Mouse (Mus musculus): Measurements from ENCODE around the gene Klhl22.
"Not testable (repeated sequence)": the region's sequence is repeated elsewhere in the genome, so short reads cannot be mapped to it uniquely, and the experiment has no call there.

Klhl22 gene

DNA sequence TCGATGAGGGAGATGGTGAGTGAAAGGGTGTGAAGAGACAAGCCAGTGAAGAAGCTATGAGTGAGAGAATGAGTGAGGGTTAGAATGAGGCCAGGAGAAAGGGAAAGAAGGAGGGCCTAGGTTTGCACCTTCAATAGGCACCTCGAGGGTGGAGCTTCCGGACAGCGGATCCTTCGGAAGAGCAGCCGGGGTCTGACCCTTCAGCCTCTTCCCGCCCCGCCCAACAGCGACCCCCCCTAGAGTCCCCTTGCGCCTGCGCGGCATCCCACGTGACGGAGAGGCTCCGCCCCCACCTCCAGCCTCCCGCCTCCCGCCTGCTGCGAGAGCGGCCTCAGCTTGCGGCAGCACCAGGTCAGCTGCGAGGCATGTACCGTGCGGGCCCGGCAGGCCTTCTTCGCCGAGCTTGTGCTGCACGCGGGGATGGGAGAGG lies at the start of gene Klhl22:
TSS of gene Klhl22 (plus strand) at position 275 of the 430 bp plus-strand sequence.
- peak; percentile 97 for DNase-seq

DNA sequence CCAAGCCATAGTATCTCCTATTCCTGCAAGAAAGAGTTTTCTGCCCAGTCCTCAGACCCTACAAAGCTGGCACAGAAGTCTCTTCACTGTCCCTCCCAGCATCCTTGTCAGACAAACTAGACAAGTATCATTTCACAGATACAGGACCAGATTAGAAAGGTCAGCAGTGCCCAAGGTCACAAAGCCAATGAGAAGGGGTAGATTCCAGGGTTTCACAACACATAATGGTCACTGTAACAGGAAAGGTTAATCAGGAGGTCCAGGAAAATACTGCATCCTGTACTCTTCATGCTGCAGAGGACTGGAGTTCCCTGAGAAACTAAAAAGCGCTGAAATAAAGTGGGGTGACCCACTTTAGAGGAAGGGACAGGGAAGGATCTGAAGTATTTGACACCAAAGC lies 41.6 kb upstream of the Klhl22 start:
- DNase-seq: no peak

DNA sequence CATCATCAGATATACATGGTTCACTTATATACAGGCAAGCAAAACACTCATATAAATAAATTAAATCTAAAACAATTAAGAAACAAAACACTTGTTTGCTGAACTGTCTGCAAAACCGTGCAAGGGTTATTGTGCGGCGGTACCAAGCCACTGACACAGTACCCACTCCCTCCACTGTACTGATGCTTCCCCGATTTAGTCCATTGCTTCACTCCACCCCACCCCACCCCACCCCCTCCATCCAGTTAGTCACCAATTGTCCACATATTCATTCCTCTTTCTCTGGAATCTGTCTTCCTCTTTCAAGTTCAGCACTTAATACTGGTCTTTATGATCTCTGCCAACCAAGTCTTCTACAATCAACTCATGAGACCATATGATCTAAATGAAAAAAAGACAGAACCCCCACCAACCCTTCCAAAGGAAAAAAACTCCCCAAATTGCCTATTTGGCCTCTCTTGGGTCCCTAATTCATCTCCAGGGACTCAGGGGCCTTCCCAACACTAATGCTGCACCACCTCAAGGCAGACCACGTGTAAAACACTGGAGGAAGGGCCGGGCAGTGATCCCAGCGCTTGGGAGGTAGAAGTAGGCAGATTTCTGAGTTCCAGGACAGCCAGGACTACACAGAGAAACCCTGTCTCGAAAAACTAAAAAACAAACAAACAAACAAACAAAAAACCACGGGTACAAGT lies 38.2 kb upstream of the Klhl22 start:
- no peak for DNase-seq

DNA sequence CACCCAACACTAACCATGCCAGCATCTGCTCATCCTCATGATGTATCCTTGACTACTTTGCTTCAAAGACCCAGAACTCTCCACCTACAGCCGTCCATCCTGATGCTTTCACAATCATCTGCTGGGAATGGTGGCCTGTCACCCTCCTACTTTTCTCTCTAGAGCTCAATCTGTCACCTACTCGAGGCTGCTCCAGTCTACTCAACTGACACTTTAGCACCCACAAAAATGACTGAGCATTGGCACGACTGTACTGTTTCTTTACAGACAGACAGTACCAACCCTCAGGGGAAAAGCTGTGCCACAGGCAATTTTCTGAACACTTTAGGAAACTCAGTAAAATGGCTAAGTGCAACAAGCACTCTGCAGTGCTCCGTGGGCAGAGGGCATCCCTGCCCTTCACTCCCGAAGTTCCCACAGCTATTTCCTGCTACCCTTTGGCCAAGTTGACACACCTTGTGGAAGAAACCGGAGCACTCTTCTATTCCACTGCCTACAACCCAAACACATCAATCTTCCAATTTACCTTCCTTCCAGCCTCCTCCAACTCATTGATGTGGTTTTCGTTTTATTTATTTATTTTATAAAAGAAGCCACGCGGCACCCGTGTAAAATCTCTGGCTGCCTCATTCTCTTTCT lies 37.5 kb upstream of the Klhl22 start:
- peak; percentile 25 for DNase-seq

DNA sequence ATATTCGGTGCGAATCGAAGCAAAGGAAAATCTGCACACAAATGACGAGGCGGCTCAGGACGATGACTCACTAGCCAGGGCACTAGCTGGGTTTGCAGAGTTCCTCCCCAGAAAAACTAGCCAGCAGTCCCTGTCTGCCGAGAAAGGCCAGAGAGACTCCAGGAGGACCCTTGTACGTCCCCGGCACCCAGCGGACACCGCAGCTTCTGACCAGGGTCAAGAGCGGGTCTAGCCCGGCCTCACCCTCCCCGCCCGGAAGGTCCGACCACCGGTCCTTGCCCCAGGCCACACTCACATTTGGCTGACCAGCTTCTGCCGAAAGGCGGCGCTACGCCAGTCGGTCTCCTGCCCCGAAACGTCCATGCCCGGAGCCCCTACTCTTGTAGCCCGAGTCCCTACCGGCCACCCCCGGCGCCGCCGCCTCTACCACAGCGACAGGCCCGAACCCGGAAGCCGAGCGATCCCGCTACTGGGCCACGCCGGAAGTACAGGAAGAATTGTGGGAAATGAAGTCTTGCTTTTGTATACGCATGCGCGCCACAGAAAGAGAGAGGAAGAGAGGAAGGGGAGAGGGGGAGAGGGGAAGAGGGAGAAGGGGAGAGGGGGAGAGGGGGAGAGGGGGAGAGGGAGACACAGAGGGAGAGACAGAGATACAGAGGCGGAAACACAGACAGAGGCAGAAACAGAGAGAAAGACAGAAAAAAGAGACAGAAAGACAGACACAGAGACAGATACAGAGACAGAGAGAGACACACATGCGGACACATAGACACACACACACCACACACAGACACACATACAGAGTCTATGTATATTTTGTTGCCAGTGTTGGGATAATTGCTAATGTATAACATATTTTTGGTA lies 36.7 kb upstream of the Klhl22 start:
- DNase-seq: peak; percentile 91

DNA sequence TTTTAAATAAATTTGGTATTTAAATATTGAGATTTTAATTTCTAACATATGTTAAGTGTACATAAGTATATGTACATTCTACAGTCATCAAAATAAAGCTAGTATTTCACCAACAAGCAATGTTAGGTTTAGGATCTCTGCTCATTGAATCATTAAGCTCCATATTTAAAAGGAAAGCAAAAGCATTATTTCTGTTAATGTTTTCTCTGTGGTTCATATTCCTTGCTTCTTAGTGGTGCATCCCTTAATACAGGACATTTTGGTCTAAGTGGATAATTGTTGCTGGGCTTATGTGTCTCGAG lies 36.1 kb upstream of the Klhl22 start:
- DNase-seq: no peak

DNA sequence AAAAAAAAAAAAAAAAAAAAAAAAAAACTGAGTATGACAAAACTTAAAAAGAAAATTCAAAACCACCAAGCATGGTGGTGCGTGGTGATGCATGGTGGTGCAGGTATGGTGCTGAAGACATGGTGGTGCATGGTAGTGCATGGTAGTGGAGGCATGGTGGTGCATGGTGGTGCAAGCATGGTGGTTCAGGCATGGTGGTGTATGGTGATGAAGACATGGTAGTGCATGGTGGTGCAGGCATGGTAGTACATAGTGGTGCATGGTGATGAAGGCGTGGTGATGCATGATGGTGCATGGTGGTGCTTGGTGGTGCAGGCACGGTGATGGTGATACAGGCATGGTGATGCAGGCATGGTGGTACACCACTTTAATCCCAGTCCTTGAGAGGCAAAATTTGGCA lies 35.0 kb upstream of the Klhl22 start:
- DNase-seq: no peak

DNA sequence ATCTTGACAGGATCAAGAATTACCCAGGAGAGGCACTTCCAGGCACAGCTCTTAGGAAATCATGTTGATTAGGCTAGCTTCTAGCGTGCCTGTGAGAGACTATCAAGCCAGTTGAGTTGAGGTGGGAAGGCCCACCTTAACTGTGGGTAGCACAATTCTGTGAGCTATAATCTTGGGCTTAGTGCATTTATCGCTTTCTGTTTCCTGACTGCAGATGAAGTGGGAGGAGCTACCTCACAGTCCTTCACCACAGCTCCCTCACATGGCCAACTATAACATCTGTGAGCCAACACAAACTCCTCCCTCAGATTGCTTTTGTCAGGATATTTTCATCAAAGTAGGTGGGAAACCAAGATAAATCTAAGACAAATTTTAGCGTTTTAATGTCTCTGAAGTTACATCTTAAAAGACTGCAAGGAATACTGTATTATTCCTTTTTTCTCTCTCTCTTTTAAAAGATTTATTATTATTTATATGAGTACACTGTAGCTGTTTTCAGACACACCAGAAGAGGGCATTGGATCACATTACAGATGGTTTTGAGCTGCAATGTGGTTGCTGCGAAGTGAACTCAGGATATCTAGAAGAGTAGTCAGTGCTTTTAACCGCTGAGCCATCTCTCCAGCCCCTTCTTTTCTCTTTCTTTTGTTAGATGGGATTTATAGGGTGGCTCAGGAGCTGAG lies 32.1 kb upstream of the Klhl22 start:
- peak; percentile 70 for DNase-seq

DNA sequence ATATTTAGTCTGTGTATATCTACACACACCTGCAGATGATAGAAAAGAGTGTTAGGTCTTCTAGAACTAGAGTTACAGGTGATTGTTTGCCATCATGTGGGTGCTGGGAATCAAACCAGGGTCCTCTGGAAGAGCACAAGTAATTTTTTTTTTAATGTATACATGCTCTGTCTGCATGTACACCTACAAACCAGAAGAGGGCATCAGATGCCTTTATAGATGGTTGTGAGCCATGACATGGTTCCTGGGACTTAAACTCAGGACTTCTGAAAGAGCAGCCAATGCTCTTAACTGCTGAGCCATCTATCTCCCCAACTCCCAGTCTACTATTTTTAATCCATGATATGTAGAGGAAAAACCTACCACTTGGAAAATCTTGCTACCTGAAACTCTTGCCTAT lies 29.4 kb upstream of the Klhl22 start:
- no peak for DNase-seq

DNA sequence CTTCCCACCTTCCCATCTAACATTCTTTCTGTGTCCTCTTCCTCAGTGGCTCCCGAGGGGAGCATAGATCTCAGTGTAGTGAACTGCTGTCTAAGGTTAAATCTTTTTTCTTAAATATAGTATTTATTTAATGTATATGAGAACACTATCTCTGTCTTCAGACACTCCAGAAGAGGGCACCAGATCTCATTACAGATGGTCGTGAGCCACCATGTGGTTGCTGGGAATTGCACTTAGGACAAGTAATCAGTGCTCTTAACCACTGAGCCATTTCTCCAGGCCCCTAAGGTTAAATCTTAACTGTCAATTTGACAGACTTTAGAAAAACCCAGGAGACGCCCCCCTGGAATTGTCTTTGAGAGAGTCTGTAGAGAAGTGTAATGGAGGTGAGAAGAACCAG lies 27.4 kb upstream of the Klhl22 start:
- no peak for DNase-seq

DNA sequence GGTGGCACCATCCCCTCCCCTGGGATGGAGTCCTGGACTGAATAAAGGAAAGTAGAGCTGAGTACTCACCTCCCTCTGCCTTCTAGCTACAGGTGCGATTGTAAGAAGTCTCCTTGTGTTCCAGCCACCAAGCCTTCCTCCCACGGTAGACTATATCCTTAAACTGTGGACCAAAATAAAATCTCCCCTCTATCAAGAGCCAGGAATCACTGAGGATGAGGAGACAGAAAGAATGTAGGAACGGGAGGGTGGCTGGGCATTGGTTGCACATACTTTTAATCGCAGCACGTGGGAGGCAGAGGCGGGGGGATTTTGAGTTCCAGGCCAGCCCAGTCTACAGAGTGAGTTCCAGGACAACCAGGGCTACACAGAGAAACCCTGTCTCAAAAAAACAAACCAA lies 27.0 kb upstream of the Klhl22 start:
- DNase-seq: no peak

DNA sequence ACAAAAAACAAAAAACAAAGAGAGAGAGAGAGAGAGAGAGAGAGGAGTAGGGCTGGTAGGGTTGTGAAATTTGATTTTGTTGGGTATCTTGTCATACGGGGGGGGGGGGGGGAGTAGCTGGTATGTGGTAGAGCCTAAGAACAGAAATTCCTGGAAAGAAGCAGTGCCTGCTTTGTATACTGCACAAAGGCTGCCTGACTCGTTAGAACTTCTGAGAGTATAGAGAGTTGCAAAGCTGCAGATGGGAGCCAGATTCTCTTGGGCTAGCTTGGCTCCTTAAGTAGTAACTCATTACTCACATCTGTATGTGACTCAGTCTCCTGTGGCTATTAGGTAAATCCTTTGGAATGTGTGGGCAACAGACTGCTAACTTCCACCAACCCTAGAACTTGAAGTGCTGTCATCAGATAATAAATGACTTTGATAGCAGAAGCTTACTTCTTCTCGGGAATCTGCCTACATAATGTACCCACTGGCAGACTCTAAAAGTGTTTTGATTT lies 26.5 kb upstream of the Klhl22 start, which contains the start of gene Med15:
TSS of gene Med15 (minus strand) at position 51 of the 500 bp plus-strand sequence.
- no peak for DNase-seq

DNA sequence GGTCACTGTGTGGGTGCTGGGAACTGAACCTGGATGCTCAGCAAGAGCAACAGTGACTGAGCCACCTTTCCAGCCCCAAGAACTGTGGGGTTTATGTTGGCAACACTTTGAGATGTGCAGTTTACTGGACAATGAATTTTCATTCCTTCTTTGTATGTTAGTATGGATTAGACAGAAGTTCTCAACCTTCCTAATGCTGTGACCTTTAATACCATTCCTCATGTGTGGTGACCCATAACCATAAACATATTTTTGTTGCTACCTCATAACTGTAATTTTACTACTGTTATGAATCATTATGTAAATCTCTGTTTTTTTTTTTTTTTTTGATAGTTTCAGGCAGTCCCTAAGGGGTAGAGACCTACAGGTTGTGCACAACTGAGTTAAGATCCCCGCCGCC lies 25.8 kb upstream of the Klhl22 start:
- DNase-seq: no peak

DNA sequence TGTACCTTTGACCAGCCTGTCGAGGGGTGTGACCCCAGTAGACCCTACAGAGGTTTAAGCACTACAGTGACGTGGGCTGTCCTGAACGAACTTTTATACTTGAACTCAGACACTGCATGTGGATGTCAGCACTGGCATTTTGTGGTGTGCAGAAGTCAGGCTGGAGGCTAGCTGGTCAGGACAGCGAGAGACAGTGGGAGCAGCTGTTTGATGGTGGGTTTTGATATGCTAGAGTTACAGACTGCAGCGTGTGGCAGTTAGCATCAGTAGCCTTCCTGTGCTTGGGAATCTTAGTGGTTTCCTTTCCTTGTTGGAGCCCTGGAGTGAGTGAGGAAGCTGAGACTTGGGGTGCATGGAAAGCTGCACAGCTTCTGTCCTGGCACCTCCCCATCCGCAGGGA lies 24.5 kb upstream of the Klhl22 start:
- not testable (repeated sequence) for DNase-seq

DNA sequence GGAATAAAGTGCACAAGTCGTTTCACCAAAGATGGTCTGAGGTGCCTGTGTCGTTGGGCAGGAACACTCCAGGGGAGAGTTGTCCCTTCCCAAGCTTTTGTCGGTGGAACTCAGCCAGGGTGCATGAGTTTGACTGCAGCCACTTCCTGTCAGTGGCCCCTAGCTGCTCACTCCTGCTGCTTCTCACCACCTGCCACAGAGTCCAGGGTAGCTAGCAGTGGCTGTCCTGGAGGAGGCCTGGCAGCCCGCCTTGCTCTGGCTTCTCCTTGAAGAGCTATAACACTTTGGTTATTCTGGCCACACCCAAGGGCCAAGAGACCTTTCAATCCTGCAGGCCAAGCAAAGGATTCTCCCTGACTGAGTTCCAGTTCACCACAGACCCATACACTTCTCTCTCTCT lies 23.3 kb upstream of the Klhl22 start:
- DNase-seq: no peak

DNA sequence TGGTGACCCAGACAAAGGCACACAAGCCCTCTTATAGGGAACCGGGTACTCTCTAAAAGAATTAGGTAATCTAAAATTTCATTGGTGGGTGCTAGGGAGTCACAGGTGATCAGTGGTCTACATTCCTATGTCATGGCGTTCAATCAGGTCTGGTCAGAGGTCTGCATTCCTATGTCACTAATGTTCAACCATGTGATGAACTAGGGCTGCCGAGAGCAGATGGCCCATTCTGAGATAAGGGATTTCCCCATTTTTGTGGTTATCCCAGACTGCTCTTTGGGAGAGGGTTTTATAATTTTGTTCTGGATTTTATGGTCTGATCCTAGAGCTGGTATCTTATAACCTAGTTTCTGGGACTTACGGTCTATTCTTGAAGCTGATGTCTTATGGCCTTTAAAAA lies 19.3 kb upstream of the Klhl22 start:
- DNase-seq: no peak

DNA sequence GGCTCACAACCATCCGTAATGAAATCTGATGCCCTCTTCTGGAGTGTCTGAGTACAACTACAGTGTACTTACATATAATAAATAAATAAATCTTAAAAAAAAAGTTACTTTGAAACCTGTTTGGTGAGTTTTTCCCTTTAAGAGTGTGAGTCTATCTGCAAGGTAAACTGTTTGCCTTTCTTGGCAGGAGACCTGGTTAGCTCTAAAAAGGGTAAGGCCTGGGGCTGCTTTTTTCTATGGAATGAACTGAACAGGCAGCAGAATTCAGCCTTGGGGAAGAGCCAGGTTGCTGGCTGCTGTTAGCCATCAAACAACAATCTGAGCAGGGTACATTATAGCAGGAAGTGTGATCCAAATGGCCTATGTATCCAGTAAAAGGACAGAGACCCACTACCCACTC lies 16.6 kb upstream of the Klhl22 start:
- DNase-seq: no peak

DNA sequence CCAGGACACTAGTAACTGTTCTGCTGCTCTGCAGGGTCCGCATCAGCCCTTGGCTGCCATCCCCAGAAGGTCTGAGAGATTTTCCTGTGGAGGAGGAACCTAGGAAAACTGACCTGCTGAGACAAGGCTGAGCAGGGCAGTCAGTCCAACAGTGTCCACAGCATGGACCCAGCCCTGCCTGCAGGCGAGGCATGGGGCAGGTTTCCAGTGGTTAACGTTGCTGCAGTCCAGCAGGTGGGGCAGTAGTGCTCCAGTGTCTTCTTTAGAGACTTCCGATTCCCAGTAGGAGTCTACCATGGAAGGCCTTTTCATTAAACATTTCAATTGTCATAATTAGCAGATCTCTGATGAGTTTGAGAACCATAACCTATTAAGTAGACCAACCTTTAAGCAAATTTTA lies 16.1 kb upstream of the Klhl22 start:
- no peak for DNase-seq

DNA sequence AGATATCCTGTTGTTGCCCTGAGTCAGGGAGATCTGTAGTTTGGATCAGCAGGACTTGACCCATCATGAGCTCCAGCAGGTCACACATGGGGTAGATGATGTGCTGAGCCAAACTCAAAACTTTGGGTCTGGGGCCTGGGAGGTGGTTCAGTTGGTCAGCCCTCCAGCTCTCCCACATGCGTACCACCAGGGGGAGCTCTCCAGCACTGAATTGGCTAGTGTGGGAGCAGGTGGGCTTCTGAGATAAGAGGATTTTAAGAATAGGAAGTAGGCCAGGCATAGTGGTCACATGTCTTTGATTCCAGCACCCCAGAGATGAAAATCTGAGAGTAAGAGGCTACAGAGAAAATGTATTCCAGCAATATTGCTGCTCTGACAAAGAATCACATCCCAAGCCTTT lies 14.9 kb upstream of the Klhl22 start:
- DNase-seq: peak; percentile 70

DNA sequence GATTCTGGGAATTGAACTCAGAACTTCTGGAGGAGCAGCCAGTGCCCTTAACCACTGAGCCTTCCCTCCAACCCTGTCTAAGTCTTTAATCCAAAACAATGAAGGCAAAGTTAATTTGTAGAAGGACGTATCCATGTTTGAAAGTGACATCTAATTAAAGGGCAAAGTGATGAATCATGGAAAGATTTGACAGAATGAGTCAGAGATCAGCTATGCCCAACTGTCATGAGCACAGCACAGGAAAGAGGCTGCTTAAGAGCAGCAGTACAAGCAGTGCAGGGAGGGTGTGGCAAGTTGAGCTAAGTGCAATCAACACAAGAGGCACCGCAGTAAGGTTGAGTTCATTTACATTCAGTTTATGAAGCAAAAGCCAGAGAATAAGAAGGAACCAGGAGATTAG lies 14.4 kb upstream of the Klhl22 start:
- no peak for DNase-seq

DNA sequence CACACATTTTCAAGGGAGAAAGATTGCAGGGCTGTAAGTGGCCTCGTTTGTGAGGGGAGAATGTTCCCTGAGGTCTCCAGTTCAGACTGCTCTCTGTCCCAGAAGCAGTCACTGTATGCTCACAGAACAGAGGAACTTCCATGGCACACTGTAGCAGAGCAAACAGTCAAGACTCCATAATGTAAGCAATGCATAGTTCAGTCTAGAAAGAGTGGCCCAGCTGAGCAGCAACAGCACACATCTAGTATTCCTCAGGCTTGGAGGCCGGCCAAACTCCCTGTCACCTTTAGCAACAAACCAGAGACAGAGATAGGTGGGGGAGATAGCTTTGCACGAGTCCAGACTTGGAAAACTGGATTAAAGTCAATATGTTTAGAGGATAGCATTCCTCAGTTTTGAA lies 6.4 kb upstream of the Klhl22 start:
- no peak for DNase-seq

DNA sequence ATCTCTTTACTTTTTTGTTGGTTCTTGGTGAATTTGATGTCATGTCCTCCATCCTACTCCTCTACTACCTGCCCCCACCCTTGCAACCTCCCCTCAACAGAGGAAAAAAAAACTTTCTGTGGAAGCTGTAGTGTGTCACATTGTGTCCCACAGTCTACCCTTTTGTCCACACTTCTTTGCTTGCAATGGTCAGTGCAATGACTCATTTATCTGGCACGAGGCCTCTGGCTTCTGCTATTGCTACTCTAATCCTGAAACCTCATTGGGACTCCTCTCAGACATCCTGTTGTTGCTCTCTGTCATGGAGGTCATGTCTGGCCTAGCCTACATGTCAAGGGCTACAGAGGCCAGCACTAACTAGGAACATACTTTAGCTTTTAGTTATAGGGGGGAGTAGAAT lies 5.7 kb upstream of the Klhl22 start:
- DNase-seq: no peak

DNA sequence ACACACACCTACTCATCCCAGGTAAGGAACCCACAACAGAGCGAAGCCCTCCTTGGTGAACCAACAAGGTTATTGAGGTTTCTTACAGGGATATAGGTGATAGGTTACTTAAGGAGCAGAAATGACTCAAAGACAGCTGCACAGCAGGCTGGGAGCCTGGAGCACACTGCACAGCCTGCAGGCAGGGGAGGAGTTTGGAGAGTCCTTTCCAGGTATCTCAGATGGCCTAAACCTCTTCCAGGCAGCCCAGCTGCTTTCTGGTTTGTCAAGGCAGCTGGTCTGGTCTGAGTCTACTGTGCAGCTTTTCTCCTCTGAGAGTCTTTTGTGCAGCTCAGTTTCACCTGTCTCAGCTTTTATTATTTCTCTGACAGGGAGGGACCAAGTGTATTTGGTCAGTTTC lies 1.7 kb upstream of the Klhl22 start:
- no peak for DNase-seq
